Mouse (Mus musculus): ENCODE data around the gene Aldh3b1.

- TF ChIP-seq POLR2A (IDR thresholded peaks at IDR 0.05; ENCODE audit: extremely low read depth, insufficient read depth, low read length) (no peak), CTCF (IDR thresholded peaks at IDR 0.05; ENCODE audit: low read depth, low read length) (no peak)
These were observed 21.5 kb downstream of the Aldh3b1 start for GRCm38 (mm10) chr19:3907876-3908660.
